Mouse (Mus musculus) G1E (cell line): ENCODE results near the gene Thrap3. TPM values are rescaled to one million over a fixed set of nuclear protein-coding genes. Genes with fewer than 3 reads are reported as not detected.

ENCODE experiments used
- ATAC-seq: 2 replicates; pipeline ENCODE4 v1.8.0; 2016; ENCODE audit warnings: mild to moderate bottlenecking; ENCODE audit not compliant: insufficient number of reproducible peaks, poor library complexity, low FRiP score, severe bottlenecking; ENCODE audit errors: extremely low read depth
- DNase-seq: peaks from one replicate; pipeline ENCODE4 v3.0.0; 2012; ENCODE audit warnings: low spot score
- H3K27me3 ChIP-seq: 2 replicates; pipeline ENCODE4 v1.6.1; 2012; ENCODE audit warnings: mild to moderate bottlenecking, low read length, inconsistent platforms; ENCODE audit not compliant: insufficient read depth
- H3K36me3 ChIP-seq: replicated peaks from 2 replicates; pipeline ENCODE3; 2012; ENCODE audit warnings: mild to moderate bottlenecking, inconsistent platforms
- H3K4me1 ChIP-seq: 2 replicates; pipeline ENCODE4 v1.6.1; 2012; ENCODE audit warnings: low read depth, low read length, inconsistent platforms, mixed read lengths; ENCODE audit not compliant: insufficient read depth
- H3K4me3 ChIP-seq: 2 replicates; pipeline ENCODE4 v1.5.1; 2012; ENCODE audit warnings: low read depth, mild to moderate bottlenecking, inconsistent platforms, low read length, moderate library complexity, mixed read lengths
- H3K9me3 ChIP-seq: replicated peaks from 2 replicates; pipeline ENCODE4 v1.6.1; 2012; ENCODE audit warnings: inconsistent platforms
- CTCF ChIP-seq: IDR thresholded peaks from 2 replicates; pipeline ENCODE4 v1.5.1; 2012; ENCODE audit warnings: low read depth, low read length, inconsistent platforms, mixed read lengths
- GATA1 ChIP-seq: IDR thresholded peaks from 2 replicates; pipeline ENCODE4 v1.6.1; 2012; ENCODE audit warnings: borderline replicate concordance, low read length, inconsistent platforms, mixed read lengths
- GATA2 ChIP-seq: IDR thresholded peaks from 2 replicates; pipeline ENCODE4 v1.6.1; 2012; ENCODE audit warnings: low read depth, low read length, inconsistent platforms, borderline replicate concordance
- POLR2AphosphoS5 ChIP-seq: IDR thresholded peaks from 2 replicates; pipeline ENCODE4 v1.6.1; 2012; ENCODE audit warnings: low read depth, low read length, inconsistent platforms; ENCODE audit not compliant: insufficient replicate concordance
- TAL1 ChIP-seq: conservative IDR thresholded peaks from 2 replicates; pipeline ENCODE4 v1.6.1; 2012; ENCODE audit warnings: low read depth, low read length, inconsistent platforms, mixed read lengths
- polyA plus RNA-seq: library from polyadenylated mRNA; stranded (reverse); fragments of >175 nt; gene quantifications from 2 replicates; pipeline ENCODE4 v1.2.3, GENCODE M21; 2012
- total RNA-seq, 2 experiments: library from RNA; stranded (forward) in 1 of 2; stranded (reverse) in 1 of 2; fragments of 200-1000 nt in 1 of 2; fragments of >200 nt in 1 of 2; fragmentation: Nextera tagmentation in 1 of 2; gene quantifications; 2 replicates each; pipeline ENCODE4 v1.2.3; 2014 to 2017

The Thrap3 gene
- total and polyA plus RNA-seq, 3 experiments: 209 to 356 (median 305) TPM

DNA sequence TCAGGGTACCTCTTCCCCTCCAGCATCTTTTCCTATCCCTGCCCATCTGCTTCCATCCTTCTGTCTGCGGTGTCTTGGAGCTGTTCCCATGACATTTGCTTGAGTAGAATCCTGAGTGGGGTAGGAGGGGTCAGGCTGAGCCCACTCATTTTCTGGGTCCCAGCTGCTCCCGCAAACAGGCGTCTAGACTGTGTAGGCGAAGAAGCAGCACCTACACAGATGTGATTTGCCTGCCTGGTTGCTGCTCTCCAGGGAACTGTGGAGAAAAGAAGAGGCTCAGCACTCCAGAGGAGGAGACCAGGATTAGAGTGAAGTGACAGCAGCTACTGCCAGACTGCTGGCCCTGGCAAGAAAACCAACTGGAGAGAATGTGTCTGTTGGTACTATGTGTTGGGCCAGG lies 83.9 kb downstream of the Thrap3 start:
- peaks cover 2% of the 10 kb centered on the region; the same call in 1 of the 2 replicates for H3K4me1 ChIP-seq
- no peaks in the 10 kb centered on the region for H3K27me3 ChIP-seq
- TF ChIP-seq TAL1 (no peak), CTCF (no peak), GATA2 (no peak), GATA1 (no peak), POLR2AphosphoS5 (no peak)
- no peak overlapping the region for H3K4me3 ChIP-seq
- ATAC-seq (no peak), DNase-seq (no peak)
- no peaks in the 10 kb centered on the region for H3K9me3 ChIP-seq
- H3K36me3 ChIP-seq: peaks cover 82% of the 10 kb centered on the region

DNA sequence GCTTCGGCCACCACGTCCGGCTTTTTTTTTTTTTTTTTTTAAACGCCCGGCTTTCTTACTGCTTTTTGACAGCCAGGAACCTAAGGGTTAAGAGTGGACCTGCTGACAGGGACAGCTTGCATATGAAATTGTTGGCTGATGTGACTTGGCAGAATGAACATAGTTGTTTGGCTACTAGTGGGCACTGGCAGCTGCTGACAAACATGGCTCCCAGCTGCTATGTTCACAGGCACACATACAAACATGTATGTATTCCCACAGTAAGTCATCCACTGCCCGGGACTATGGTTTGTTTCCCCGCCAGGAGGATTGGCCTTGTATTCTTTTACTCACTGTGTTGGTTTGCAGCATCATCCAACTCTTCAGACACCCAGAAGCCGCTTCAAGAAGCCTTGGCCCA lies 85.4 kb downstream of the Thrap3 start:
- Histone ChIP-seq H3K9me3 (no peaks in the 10 kb centered on the region), H3K4me1 (peaks cover 2% of the 10 kb centered on the region; the same call in 1 of the 2 replicates), H3K4me3 (no peak overlapping the region), H3K27me3 (no peaks in the 10 kb centered on the region), H3K36me3 (peaks cover 81% of the 10 kb centered on the region)
- TF ChIP-seq GATA1: no peak
- no peak for TF ChIP-seq POLR2AphosphoS5
- no peak for TF ChIP-seq GATA2
- TF ChIP-seq TAL1: no peak
- ATAC-seq (no peak), DNase-seq (no peak)

DNA sequence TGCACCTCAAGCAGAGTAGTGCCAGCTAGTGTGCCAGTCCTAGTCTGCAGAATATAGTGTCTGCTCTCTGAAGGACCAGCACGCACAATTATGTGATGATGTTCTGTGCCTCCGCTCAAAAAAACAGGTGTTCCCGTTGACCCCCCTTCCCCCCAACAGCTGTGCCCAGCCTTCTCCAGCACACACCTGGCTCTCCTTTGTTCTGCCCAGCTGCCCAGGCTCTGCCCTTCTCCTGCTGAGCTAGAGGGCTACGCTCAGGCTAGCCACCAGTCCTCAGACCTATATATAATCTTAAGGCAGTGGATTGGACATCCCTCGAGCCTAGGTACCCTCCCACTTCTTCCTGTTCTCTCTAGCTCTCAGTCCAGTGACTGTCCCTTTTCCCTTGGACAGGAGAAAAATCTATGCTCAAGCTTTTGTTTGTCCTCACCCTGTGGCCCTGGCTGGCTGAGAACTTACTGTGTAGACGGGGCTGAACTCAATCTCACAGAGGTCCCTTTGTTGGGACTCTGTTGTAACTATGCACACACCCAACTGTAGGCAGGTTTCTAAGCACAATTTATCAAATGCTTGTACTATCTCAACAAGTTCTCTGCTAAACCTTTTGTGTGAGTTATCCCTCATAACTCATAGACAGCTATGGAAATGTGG lies 86.6 kb downstream of the Thrap3 start:
- TF ChIP-seq POLR2AphosphoS5 (no peak), GATA1 (no peak)
- peaks cover 5% of the 10 kb centered on the region for H3K4me1 ChIP-seq
- ATAC-seq (no peak), DNase-seq (no peak)
- peaks cover 79% of the 10 kb centered on the region for H3K36me3 ChIP-seq
- no peaks in the 10 kb centered on the region for H3K9me3 ChIP-seq
- H3K27me3 ChIP-seq: no peaks in the 10 kb centered on the region
- H3K4me3 ChIP-seq: no peak overlapping the region

DNA sequence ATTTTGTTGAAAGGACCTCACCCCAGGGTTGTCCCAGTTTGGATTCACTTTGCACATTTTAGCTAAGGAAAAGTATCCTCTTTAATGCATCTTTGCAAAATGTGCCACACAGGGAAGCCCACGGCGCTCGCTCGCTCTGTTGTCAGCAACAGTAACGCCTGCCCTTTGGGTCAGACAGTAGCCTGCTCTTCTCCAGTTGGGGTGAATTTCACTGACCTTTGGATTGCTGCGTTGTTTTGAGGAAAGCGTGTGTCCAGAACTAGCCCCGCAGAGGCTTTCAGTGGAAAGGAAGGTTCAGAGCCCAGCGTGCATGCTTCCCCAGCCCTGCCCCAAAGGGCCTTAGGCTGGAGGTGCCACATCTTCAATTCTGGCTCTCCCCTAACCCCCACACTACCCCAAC lies 87.1 kb downstream of the Thrap3 start:
- no peaks in the 10 kb centered on the region for H3K9me3 ChIP-seq
- H3K36me3 ChIP-seq: peaks cover 77% of the 10 kb centered on the region
- ATAC-seq (no peak), DNase-seq (no peak)
- no peak overlapping the region for H3K4me3 ChIP-seq
- H3K4me1 ChIP-seq: peaks cover 11% of the 10 kb centered on the region
- no peak for TF ChIP-seq GATA1
- no peaks in the 10 kb centered on the region for H3K27me3 ChIP-seq

Other genes with a start within 250 kb of the Thrap3 start
- gene Csf3r, start 178.2 kb downstream of the Thrap3 start, total RNA-seq (2014; fragmentation: Nextera tagmentation): not detected in 2 replicates
- 0.05 TPM in 1 of 2 replicates, not detected in the other for gene Csf3r, start 178.2 kb downstream of the Thrap3 start, total RNA-seq (2017)
- 0.02 TPM in 1 of 2 replicates, not detected in the other for gene Csf3r, start 178.2 kb downstream of the Thrap3 start, polyA plus RNA-seq
- 178 and 214 TPM in 2 replicates for gene Mrps15, start 155.8 kb downstream of the Thrap3 start, total RNA-seq (2014; fragmentation: Nextera tagmentation)
- 66.0 and 84.8 TPM in 2 replicates for gene Mrps15, start 155.8 kb downstream of the Thrap3 start, total RNA-seq (2017)
- gene Mrps15, start 155.8 kb downstream of the Thrap3 start, polyA plus RNA-seq: 217 and 293 TPM in 2 replicates
- gene Oscp1, start 144.2 kb downstream of the Thrap3 start, total RNA-seq (2014; fragmentation: Nextera tagmentation): 6.6 and 10.8 TPM in 2 replicates
- gene Oscp1, start 144.2 kb downstream of the Thrap3 start, total RNA-seq (2017): 9.6 and 9.8 TPM in 2 replicates
- gene Oscp1, start 144.2 kb downstream of the Thrap3 start, polyA plus RNA-seq: 0.18 and 1.9 TPM in 2 replicates
- 37.8 and 37.9 TPM in 2 replicates for gene Lsm10, start 106.1 kb downstream of the Thrap3 start, total RNA-seq (2014; fragmentation: Nextera tagmentation)
- gene Lsm10, start 106.1 kb downstream of the Thrap3 start, total RNA-seq (2017): 39.3 and 40.3 TPM in 2 replicates
- 9.7 and 12.6 TPM in 2 replicates for gene Lsm10, start 106.1 kb downstream of the Thrap3 start, polyA plus RNA-seq
- 30.9 and 41.2 TPM in 2 replicates for gene Stk40, start 98.8 kb downstream of the Thrap3 start, total RNA-seq (2014; fragmentation: Nextera tagmentation)
- gene Stk40, start 98.8 kb downstream of the Thrap3 start, total RNA-seq (2017): 20.5 and 20.8 TPM in 2 replicates
- 68.2 and 68.5 TPM in 2 replicates for gene Stk40, start 98.8 kb downstream of the Thrap3 start, polyA plus RNA-seq
- gene Eva1b, start 55.0 kb downstream of the Thrap3 start, total RNA-seq (2014; fragmentation: Nextera tagmentation): not detected in 2 replicates
- 0.41 and 0.44 TPM in 2 replicates for gene Eva1b, start 55.0 kb downstream of the Thrap3 start, total RNA-seq (2017)
- 1.9 and 3.1 TPM in 2 replicates for gene Eva1b, start 55.0 kb downstream of the Thrap3 start, polyA plus RNA-seq
- 0.53 and 3.2 TPM in 2 replicates for gene Sh3d21, start 39.3 kb downstream of the Thrap3 start, total RNA-seq (2014; fragmentation: Nextera tagmentation)
- 0.27 and 0.58 TPM in 2 replicates for gene Sh3d21, start 39.3 kb downstream of the Thrap3 start, total RNA-seq (2017)
- gene Sh3d21, start 39.3 kb downstream of the Thrap3 start, polyA plus RNA-seq: 0.57 and 0.69 TPM in 2 replicates
- gene Map7d1, start 53.6 kb upstream of the Thrap3 start, total RNA-seq (2014; fragmentation: Nextera tagmentation): 9.5 and 15.2 TPM in 2 replicates
- 8.0 and 9.5 TPM in 2 replicates for gene Map7d1, start 53.6 kb upstream of the Thrap3 start, total RNA-seq (2017)
- 73.8 and 89.4 TPM in 2 replicates for gene Map7d1, start 53.6 kb upstream of the Thrap3 start, polyA plus RNA-seq
- gene Trappc3, start 59.6 kb upstream of the Thrap3 start, total RNA-seq (2014; fragmentation: Nextera tagmentation): 47.1 and 61.2 TPM in 2 replicates
- gene Trappc3, start 59.6 kb upstream of the Thrap3 start, total RNA-seq (2017): 98.3 and 108 TPM in 2 replicates
- gene Trappc3, start 59.6 kb upstream of the Thrap3 start, polyA plus RNA-seq: 31.3 and 36.2 TPM in 2 replicates
- not detected in 2 replicates for gene Col8a2, start 84.0 kb upstream of the Thrap3 start, total RNA-seq (2014; fragmentation: Nextera tagmentation)
- 0.05 TPM in 1 of 2 replicates, not detected in the other for gene Col8a2, start 84.0 kb upstream of the Thrap3 start, total RNA-seq (2017)
- not detected in 2 replicates for gene Col8a2, start 84.0 kb upstream of the Thrap3 start, polyA plus RNA-seq
- gene Adprhl2, start 118.9 kb upstream of the Thrap3 start, total RNA-seq (2014; fragmentation: Nextera tagmentation): 8.7 and 10.8 TPM in 2 replicates
- gene Adprhl2, start 118.9 kb upstream of the Thrap3 start, total RNA-seq (2017): 23.2 and 31.1 TPM in 2 replicates
- 86.9 and 87.0 TPM in 2 replicates for gene Adprhl2, start 118.9 kb upstream of the Thrap3 start, polyA plus RNA-seq
- not detected in 2 replicates for gene Tekt2, start 122.9 kb upstream of the Thrap3 start, total RNA-seq (2014; fragmentation: Nextera tagmentation)
- 0.16 TPM in 1 of 2 replicates, not detected in the other for gene Tekt2, start 122.9 kb upstream of the Thrap3 start, total RNA-seq (2017)
- not detected in 2 replicates for gene Tekt2, start 122.9 kb upstream of the Thrap3 start, polyA plus RNA-seq
- gene Ago3, start 226.8 kb upstream of the Thrap3 start, total RNA-seq (2014; fragmentation: Nextera tagmentation): 18.0 and 24.7 TPM in 2 replicates
- gene Ago3, start 226.8 kb upstream of the Thrap3 start, total RNA-seq (2017): 6.3 and 8.9 TPM in 2 replicates
- gene Ago3, start 226.8 kb upstream of the Thrap3 start, polyA plus RNA-seq: 3.1 and 6.6 TPM in 2 replicates